Mouse (Mus musculus) cerebellum, adult 2 months (tissue): ENCODE data around the gene Mlh3. TPM values are rescaled to one million over a fixed set of nuclear protein-coding genes. Genes with fewer than 3 reads are reported as not detected.

Experiments
- DNase-seq, 2 experiments: peaks; one replicate each; pipeline ENCODE4 v3.0.0; 2021
- H3K27ac ChIP-seq: fragments of 200-500 bp; 2 replicates; pipeline ENCODE4 v1.5.1; 2012; ENCODE audit warnings: low read length, control low read depth, inconsistent platforms; ENCODE audit not compliant: insufficient read depth
- H3K27me3 ChIP-seq: fragments of 200-500 bp; 2 replicates; pipeline ENCODE4 v1.6.1; 2012; ENCODE audit warnings: inconsistent platforms, mild to moderate bottlenecking, low read length, moderate library complexity; ENCODE audit not compliant: control insufficient read depth, insufficient read depth
- H3K4me1 ChIP-seq: fragments of 200-500 bp; 2 replicates; pipeline ENCODE4 v1.6.1; 2011; ENCODE audit warnings: low read length; ENCODE audit not compliant: control insufficient read depth, insufficient read depth
- H3K4me3 ChIP-seq: fragments of 200-500 bp; replicated peaks from 2 replicates; pipeline ENCODE3; 2011; ENCODE audit warnings: mild to moderate bottlenecking, low read depth, low read length, control low read depth; ENCODE audit not compliant: insufficient read depth
- CTCF ChIP-seq: fragments of 200-500 bp; IDR thresholded peaks from 2 replicates; pipeline ENCODE4 v1.5.1; 2011; ENCODE audit warnings: low read depth, mild to moderate bottlenecking, control low read depth, low read length, moderate library complexity, borderline replicate concordance; ENCODE audit not compliant: insufficient read depth
- POLR2A ChIP-seq: fragments of 200-500 bp; IDR thresholded peaks from 2 replicates; pipeline ENCODE4 v1.6.1; 2011; ENCODE audit warnings: low read length, control low read depth, borderline replicate concordance; ENCODE audit not compliant: insufficient read depth
- WGBS: fragments of 180-500 bp; shearing (Covaris S2); methylation state at CpG from one replicate; pipeline ENCODE4 v1.1.7; 2018; 5-methylcytosine and 5-hydroxymethylcytosine counted together
- polyA plus RNA-seq: library from polyadenylated mRNA; depleted of rRNA; stranded (reverse); fragments of >200 nt; gene quantifications from 2 replicates; pipeline ENCODE4 v1.2.3, GENCODE M21; 2012

The Mlh3 gene
- polyA plus RNA-seq, 1 experiment: 11.7 TPM

- H3K27ac ChIP-seq: peak overlapping the region; percentile 94
- peak overlapping the region; percentile 97 for H3K4me3 ChIP-seq
- TF ChIP-seq POLR2A (peak; percentile 60; the same call in 1 of the 2 replicates), CTCF (no peak)
- H3K4me1 ChIP-seq: no peaks in the 10 kb centered on the region; the same call in 1 of the 2 replicates
- WGBS: 0% methylated on average over 31 of the region's 31 CpGs
- no peaks in the 10 kb centered on the region for H3K27me3 ChIP-seq
- peak; percentile 99 to 100 for DNase-seq
Measured at GRCm38 (mm10) chr12:85280105-85280844, 9.9 kb upstream of the Mlh3 start.

GRCm38 (mm10) chr12:85279396-85280080 is 9.1 kb upstream of the Mlh3 start:
- Histone ChIP-seq H3K4me3 (peak overlapping the region; percentile 97), H3K4me1 (no peaks in the 10 kb centered on the region; the same call in 1 of the 2 replicates), H3K27me3 (no peaks in the 10 kb centered on the region), H3K27ac (peak overlapping the region; percentile 94)
- DNase-seq: peak in 1 of 2 experiments; percentile 66
- TF ChIP-seq CTCF (no peak), POLR2A (no peak)
- 1% methylated on average over 10 of the region's 10 CpGs for WGBS

- no peak for DNase-seq
- TF ChIP-seq CTCF: no peak
- no peak for TF ChIP-seq POLR2A
- WGBS: 96% methylated on average over 10 of the region's 10 CpGs
- Histone ChIP-seq H3K4me3 (no peak overlapping the region), H3K27me3 (no peaks in the 10 kb centered on the region), H3K4me1 (no peaks in the 10 kb centered on the region; the same call in 1 of the 2 replicates), H3K27ac (no peak overlapping the region)
Measured at GRCm38 (mm10) chr12:85278919-85279318, 8.5 kb upstream of the Mlh3 start.

GRCm38 (mm10) chr12:85276273-85276672 is 5.9 kb upstream of the Mlh3 start:
- Histone ChIP-seq H3K27me3 (no peaks in the 10 kb centered on the region), H3K4me3 (no peak overlapping the region), H3K27ac (no peak overlapping the region), H3K4me1 (no peaks in the 10 kb centered on the region; the same call in 1 of the 2 replicates)
- TF ChIP-seq POLR2A (no peak), CTCF (no peak)
- DNase-seq: no peak
- 67% methylated on average over 5 of the region's 5 CpGs for WGBS

- no peak overlapping the region for H3K4me3 ChIP-seq
- H3K4me1 ChIP-seq: no peaks in the 10 kb centered on the region
- no peaks in the 10 kb centered on the region for H3K27me3 ChIP-seq
- WGBS: 92% methylated on average over 10 of the region's 10 CpGs
- no peak overlapping the region for H3K27ac ChIP-seq
- DNase-seq: no peak
- TF ChIP-seq CTCF (no peak), POLR2A (no peak)
Measured at GRCm38 (mm10) chr12:85273508-85273907, 3.1 kb upstream of the Mlh3 start.

GRCm38 (mm10) chr12:85271843-85272206 is 1.4 kb upstream of the Mlh3 start:
- no peaks in the 10 kb centered on the region for H3K4me1 ChIP-seq
- no peak overlapping the region for H3K4me3 ChIP-seq
- no peaks in the 10 kb centered on the region for H3K27me3 ChIP-seq
- TF ChIP-seq POLR2A (no peak), CTCF (no peak)
- DNase-seq: no peak
- 77% methylated on average over 4 of the region's 4 CpGs for WGBS
- H3K27ac ChIP-seq: no peak overlapping the region

- DNase-seq: no peak
- Histone ChIP-seq H3K4me1 (no peaks in the 10 kb centered on the region), H3K27ac (no peak overlapping the region), H3K27me3 (no peaks in the 10 kb centered on the region), H3K4me3 (no peak overlapping the region)
- 76% methylated on average over 7 of the region's 7 CpGs for WGBS
- no peak for TF ChIP-seq CTCF
- TF ChIP-seq POLR2A: no peak
Measured at GRCm38 (mm10) chr12:85271132-85271842, 888 bp upstream of the Mlh3 start.
